Mouse (Mus musculus): ENCODE data around the gene Fam19a2.

Gene Fam19a2

DNA sequence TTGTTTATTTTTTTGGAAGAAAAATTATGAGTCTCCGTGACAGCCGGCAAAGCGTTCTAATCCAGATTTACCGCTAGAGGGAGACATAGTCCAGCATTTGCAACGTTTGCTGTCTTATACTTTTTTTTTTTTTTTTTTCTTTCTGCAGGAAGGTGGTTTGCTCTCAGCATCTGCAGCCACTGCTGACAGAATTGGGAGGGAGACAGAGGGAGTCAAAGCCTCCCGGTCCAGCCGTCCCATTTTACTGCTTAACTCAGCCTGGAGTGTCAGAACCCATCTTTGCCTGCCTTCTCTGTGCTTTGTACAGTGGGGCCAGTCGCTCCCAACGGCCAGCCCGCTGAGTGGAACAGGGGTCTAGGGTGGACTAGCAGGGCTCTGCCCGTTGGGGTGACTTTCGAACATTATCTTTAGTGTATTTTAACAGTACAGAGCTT, at the start of gene Fam19a2:
TSS of gene Fam19a2 (plus strand) at position 121 of the 434 bp plus-strand sequence.
- DNase-seq (ENCODE audit: low read depth, low spot score) = peak; percentile 26

DNA sequence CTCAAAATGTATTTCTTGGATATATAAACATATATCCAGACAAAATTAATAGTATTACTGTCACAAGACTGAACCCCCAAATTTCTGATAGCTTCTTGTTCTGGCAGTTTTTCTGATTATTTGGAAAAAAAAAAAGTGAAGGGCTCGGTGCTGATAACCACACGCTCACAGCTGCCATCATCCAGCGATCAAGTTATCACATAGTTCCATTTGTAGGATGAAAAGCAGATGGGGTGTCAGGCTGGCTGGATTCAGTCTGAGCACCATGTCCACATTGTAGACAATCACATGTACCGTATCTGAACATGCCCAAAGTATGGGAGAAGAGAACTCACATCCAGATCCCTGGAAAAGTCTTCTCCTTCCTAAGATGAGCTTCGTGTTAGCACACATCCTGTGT, 41.0 kb upstream of the Fam19a2 start:
- no peak for DNase-seq (ENCODE audit: low read depth, low spot score)

DNA sequence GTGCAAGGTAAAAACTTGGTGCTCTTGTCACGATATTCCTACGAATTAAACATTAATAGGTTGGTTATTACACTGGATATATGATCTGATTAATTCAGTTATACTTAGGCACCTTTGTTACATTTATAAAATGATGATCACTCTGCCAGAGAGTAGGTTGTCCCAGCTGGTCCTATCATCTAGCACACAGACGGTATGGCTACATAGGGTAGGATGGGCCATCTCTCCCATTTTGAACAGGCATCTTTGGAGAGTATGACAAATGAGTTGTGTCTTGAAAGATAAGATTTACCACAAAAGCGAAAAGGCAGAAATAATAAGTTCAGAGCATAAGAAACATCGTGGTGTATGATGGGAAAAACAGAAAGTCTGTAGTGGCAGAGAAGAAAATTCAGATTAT, 34.4 kb upstream of the Fam19a2 start:
- DNase-seq (ENCODE audit: low read depth, low spot score) = no peak

DNA sequence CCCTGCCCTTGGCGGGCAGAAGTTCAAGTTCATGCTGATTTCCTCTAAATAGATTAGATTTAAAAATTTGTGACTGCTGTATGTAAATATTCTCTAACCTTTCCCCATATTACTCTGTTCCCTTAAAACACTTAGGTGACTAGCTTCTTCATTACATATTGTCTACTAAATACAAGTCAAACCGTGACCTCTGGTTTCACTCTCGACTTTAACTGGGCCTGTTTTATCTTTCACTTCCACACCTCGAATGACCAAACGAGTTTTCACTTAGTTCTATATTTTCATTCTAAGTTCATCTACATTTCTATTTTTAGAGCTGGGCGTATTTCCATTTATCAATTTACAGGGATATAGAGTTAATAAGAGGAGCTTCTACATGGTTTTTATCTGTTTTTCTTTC, 15.7 kb upstream of the Fam19a2 start:
- no peak for DNase-seq (ENCODE audit: low read depth, low spot score)

DNA sequence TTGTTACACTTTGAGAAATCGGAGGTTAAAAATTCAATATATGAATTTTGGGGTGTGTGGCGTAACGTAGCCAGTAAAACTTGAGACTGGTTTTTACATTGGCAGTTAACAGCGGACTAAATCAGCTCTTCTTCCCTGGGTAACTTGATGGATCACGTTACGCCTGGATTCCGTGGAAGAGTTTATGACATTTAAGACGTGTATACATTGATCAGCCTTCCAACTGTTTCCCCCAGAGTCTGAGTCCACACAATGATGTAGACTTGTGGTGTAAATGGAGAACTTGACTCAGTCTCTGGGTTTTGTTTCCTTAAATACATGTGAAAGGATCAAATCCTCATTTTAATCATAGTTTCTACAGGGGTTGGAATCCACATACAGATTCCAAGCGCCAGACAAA, 11.9 kb upstream of the Fam19a2 start:
- DNase-seq (ENCODE audit: low read depth, low spot score) = no peak

DNA sequence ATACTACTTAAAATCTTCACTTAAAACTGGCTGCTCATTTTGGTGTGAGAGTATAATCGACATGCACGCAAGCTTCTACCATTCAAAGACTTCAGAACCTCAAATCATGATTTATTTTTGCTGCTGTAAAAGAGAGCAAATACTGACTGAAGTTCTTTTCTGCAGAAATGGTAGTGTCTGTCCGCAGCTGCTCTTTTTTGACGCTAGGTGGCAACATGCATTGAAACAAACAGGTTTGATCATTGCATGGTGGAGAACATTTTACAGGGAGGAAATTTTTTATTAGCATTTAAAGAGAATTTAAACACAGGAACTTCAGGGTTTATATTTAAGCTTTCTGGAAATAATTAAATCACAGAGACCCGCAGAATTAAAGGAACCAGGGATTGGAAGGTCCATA, 9.5 kb upstream of the Fam19a2 start:
- DNase-seq (ENCODE audit: low read depth, low spot score) = no peak

DNA sequence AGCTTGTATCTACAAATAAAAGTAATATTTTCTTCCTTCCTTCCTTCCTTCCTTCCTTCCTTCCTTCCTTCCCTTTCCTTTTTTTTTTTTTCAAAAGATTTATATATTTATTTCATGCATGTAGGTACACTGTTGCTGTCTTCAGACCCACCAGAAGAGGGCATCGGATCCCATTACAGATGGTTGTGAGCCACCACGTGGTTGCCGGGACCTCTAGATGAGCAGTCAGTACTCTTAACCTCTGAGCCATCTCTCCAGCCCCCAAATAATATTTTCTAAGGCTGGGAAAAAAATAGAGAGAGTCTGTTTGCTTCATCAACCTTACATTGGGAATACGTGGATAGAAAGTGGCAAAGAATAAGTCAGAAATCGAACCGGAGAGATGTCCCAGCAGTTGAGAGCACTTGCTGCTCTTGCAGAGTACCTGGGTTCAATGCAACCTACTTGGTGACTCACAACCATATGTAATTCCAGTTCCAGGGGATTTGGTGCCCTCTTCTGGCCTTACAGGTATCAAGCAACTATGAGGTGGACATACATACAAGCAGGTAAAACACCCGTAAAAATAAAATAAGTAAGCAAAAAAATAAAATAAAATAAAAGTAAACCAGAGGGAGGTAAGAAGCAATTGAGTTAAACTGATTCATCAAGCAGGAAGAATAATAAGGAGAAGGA, 8.0 kb upstream of the Fam19a2 start:
- DNase-seq (ENCODE audit: low read depth, low spot score) = no peak

DNA sequence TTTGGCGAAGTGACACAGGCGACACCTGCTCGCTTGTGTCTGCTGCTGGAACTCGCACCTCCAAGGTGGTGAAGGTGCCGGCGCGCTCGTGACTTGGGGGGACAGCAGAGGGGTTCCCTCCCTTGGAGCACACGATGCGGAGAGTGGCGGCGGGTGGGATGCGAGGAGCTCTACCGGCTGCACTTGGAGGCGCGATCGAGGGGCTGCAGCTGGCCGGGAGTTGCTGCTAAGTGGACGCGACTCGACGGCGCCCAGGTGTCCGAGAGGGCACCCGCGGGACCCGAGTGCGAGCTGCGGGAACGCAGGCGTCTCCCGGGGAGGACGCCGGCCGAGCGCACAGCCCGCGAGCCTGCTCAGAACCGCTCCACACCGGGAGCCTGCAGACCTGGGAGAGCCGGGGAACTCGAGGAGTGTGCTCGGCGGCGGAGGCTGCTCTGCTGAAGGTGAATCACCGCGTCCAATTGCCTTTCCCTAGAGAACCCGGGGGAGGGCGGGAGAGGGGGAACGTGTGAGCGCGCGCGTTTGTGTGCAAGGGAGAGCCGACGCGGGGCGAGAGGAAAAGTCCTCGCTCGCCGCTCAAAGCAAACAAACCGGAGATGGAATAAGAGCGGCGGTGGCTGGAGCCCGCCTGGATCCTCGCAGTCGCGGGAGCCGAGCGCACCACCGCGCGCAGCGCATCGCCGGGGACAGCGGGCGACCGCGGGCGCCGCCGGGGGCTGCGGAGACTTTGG, 830 bp downstream of the Fam19a2 start:
- DNase-seq (ENCODE audit: low read depth, low spot score) = no peak

DNA sequence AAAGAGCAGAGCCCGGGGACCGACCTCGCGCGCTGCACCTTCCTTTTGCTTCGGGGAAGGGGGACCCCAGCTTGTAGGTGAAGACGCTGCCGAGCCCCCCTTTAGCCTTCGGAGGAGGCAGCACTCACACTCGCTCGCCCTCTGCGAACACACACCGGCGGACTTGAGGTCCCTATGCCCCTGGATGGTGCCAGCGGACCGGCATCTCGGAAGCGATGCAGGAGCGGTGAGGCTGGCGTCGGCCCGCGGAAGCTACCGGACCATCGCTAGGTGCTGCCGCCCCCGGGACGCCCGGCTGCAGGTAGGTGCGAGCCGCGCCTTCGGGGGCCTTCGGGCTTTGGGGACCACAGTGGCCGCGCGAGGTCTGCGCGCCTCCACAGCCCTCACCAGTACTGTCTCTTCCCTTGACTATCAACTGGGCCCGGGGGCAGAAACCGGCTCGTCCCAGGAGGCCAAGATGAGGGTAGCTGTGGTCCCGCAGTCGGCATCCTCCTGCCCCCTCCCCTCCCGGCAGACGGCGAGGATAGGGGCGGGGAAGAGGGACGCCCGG, 1.5 kb downstream of the Fam19a2 start:
- DNase-seq (ENCODE audit: low read depth, low spot score) = no peak

DNA sequence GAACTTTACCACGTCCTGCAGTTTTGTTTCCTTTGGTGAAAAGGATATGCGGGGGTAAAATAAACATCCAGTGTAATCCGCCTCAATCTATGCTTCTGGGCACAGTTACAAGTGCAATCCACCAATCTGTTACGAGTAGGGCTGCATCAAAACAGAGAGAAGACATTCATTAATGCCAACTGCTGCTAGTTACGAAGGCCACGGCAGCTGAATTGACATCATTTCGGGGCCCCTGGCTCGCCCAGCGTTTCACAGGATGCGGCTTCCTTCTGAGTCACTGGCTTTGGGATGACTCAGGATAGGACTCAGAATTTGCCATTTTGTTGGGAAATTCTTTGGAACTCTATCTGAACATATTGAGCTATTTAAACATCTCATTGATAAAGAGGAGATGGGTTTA, 4.8 kb downstream of the Fam19a2 start:
- DNase-seq (ENCODE audit: low read depth, low spot score) = no peak

DNA sequence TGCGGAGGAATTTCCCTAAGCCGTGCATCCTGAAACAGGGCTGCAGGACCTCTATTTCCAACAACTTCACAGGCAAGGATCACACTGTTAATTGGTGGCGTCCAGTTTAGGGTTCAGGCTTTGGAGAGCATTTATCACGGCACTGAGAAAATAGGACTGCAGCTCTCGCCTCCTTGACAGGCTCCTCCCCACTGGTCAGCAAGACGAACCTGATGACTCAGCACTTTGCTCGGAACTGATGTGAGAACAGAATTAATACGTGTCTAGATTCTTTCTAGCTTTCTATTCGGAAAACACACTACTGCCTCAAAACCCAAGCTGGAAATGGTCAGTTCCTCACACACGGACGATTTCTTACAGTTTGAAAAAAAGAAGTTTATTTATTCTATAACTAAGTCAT, 10.8 kb downstream of the Fam19a2 start:
- DNase-seq (ENCODE audit: low read depth, low spot score) = no peak

DNA sequence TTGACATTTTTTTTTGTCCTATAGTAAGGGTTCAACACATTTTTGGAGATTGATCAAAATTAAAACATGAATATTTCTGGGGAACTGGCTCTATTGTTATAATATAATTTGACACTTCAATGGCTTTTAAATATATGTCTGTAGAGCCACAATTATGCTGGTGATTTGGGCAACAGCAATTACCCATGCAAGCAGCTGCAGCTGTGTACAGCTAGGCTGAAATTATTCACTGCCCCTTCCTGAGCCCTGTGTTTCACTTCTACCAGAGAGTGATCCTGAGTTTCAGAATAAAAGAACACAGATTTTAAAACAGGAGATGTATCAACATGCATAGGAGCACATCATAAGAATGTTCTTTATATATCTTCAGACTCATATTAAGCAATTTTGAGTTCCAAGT, 43.5 kb downstream of the Fam19a2 start:
- DNase-seq (ENCODE audit: low read depth, low spot score) = no peak

DNA sequence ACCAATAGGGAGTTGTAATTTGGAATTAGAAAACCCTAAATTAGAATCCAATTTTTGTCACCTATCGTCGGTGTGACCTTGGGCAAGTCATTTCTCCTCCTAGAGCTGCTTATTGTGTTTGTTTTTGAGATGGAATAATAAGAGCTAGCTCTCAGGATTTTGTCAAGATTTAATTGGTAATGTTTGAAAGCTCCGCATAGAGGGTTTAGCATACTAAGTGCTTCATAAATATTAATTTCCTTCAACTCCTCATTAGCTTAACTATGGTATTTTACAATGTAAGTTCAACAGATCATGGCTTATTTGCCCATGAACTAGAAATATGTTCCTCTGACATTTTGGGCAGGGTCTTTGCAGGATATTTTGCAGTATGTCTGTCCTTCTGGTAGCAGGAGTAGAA, 62.5 kb downstream of the Fam19a2 start:
- DNase-seq (ENCODE audit: low read depth, low spot score) = no peak

DNA sequence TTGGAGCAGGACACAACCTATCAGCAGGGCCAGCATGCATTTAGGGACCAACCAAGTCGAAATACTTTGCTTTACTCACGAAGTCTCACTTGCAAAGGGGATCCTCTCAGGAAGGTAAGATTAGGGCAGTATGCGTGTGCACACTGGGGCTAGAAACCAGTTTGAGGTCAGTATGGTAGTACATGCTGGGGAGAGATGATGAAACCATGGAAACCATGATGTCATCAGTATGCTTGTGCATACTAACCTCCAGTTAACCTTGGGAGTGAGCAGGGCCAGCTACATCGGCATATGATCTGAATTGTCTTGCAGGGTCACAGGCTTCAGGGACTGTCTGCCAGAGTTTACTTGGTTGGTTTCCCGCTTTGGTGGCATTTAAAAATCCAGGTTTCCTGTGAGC, 77.5 kb downstream of the Fam19a2 start:
- DNase-seq (ENCODE audit: low read depth, low spot score) = no peak

DNA sequence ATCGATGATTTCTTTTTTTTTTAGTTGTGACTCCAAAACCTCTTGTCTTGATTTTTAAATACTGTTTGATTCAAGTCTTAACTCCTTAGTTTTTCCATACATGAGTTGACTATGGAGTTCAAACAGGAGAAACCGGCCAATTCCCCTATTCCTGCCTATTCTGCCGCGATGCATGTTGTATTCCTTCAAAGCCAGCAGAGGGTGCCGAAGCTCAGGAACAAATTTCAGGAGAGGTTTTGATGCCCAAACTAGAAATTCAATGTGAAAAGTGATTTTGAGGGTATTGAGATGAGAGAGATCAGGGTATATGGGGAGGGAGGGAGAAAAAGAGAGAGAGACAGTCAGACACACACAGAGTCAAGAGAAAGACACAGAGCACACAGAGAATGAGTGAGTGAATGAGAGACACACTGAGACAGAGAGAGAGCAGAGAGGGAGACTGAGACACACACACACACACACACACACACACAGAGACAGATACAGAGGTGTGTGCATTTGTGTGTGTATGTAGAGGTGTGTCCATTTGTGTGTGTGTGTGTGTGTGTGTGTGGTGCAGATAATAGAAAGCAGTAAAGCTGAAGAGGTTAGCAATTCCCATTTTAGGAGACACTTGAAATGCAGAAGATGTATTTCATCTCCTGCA, 78.9 kb downstream of the Fam19a2 start:
- no peak for DNase-seq (ENCODE audit: low read depth, low spot score)

DNA sequence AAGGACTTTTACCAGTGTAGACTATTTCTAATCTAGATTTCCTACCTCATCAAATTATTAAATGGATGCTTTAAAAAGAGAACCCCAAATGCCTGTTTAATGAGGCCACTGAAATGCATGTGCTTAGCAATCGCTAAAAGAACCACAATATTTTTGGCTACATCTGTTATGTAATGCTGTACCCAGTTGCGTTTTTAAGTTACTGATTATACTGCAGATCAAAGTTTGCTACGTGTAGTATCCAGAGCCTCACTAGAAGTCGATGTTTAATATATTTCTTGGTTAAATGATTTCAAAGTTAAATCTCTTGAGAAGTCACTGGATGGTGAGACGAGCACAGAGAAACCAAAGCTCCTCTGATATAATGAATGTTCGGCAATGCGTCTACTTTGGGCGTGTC, 82.5 kb downstream of the Fam19a2 start:
- DNase-seq (ENCODE audit: low read depth, low spot score) = no peak

DNA sequence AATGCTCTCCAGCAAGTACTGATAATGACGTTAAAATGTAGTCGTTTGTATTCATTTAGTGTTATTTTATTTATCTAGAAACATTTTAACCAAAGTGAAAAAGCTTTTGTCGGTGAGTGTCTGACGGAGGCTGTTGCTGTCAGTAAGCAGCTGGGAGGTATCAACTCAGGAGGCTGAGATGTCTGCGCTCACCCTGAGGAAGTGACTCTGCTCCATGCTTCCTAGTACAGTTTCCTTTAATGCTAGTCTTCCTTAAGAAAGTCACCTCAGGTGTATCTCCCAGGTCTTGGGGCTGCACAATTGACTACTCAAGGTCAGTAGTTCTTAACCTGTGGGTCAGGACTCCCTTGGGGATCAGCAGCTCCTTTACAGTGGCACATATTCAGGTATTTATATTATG, 89.9 kb downstream of the Fam19a2 start:
- DNase-seq (ENCODE audit: low read depth, low spot score) = no peak

DNA sequence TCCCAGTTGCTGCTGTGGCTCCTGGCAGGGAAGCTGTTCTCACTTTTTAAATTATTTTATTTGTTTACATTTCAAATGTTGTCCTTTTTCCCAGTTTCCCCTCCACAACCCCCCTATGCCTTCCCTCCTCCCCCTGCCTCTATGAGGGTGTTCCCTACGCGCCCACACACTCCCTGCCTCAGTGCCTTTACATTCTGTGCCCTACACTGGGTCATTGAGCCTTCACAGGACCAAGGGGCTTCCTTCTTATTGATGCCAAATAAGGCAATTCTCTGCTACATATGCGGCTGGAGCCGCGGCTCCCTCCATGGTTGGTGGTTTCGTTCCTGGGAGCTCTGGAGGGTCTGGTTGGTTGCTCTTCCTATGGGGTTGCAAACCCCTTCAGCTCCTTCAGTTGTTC, 93.2 kb downstream of the Fam19a2 start:
- no peak for DNase-seq (ENCODE audit: low read depth, low spot score)

DNA sequence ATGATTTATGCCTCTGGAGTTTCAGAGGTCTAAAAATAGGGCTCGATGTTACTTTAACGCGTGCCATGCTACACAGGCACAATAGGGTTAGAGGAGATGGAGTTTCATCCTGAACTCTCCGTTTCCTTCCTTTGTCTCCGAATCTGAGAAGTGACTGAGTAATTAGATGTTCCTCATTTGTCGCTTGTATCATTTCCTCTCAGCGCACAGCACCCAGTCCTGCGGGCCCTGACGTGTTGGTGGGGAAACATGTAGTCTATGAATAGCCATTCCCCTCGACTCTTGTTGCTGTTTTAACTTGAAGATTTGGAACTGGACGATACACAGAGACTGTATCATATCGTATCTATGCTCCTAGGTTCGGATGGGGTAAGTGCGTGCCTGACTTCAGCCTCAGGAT, 96.7 kb downstream of the Fam19a2 start:
- DNase-seq (ENCODE audit: low read depth, low spot score) = no peak

DNA sequence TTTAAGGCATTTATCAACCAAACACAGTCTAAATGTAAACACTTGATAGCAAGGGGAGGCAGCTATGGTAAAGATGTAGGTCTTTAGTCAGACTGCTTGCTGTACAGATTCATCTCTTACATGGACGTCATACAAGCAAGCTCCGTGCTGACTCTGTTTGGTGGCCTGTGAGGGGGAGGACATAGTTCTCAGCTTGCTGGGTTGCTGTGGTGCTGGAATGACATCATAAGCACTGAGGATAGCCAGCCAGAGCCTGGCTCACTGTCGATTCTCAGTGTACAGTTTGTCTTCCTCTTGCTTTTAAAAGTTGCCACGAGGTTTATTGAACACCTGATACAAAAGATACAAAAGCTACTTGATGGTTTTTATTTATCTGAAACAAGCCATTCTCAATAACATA, 100.8 kb downstream of the Fam19a2 start:
- no peak for DNase-seq (ENCODE audit: low read depth, low spot score)

DNA sequence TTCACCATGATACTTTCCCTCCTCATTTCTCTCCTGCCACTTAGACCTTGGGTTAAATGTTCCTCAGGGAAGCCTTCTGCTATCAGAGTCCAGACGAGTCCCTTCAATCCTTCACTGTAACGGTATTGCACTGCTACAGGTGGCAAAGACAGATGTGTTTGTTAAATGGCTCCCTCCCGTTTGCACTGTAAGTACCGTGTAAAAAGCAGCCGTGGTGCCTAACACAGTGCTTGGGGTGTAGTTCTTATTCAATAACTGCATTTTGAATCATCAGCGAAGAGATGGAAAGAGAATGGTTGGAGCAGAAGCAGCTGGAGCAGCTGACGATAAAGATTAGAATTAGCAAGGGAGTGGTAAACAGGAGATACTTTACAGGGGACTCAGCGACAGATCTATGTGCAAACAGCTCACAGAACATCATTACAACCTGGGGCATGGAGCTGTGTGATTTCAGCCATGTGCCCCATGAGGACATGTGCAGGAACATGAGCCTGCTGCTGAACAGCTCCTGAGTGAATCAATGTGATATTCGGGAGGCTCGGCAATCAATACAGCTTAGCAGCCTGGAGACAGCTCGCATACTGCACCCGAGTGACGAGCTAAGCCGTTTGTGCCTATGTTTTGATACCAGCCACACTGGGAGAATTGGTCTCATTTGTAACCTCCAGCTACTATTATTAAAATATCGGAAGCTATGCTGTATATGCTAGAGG, 103.5 kb downstream of the Fam19a2 start:
- DNase-seq (ENCODE audit: low read depth, low spot score) = no peak

DNA sequence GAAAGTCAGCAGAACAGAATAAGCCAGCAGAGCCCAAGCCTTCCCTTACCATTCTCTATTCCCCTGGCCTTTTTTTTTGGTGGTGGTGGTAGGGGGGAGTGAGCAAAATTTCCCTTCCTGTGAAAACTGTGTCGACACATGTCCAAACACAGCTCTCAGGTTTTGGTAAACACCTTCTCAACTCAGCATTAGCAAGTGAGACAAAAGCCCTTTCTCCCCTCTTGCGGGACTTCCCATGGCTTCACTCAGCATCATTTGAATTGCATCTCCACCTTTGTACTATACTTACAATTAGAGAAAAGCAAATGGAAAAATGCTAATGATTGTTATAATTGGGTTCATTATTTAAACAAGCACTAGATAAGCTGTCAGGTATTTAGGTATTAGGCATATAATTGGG, 119.5 kb downstream of the Fam19a2 start:
- DNase-seq (ENCODE audit: low read depth, low spot score) = no peak

Data from skeletal muscle tissue, adult 2 months (tissue).